ENCODE assay signal across 22 mouse cellular contexts in the genomic region with DNA sequence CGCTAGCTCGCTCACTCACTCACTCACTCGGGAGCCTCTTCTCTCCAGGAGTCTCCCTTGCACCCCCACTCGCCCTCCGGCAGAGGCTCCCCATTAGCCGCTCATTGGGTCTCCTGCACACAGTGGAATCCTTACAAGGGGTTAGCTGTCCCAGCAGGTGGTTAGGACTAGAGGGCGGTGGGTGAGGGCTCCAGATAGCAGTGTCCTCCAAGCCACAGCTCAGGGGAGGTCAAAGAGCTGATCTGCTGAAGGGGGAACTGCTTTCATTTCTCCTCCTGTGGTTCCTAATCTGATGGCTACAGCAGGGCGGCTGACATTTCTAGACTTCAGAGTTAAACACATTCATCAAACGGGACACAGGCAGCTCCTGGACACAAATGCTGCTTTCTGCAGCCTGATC. TPM values are rescaled to one million over a fixed set of nuclear protein-coding genes. Genes with fewer than 3 reads are reported as not detected.
A peak's percentile ranks its signal among the peaks of the same experiment; 100 is the strongest.
DNase-seq lines count a peak whose midpoint lies in the region; ATAC-seq and TF ChIP-seq lines count a peak whose summit lies in the region.
"Had no signal": no experiment of that assay in that cellular context is flagged by ENCODE, and none has a peak within 500 bp of the region (broad histone marks: within the 10 kb centered on the region; RNA-seq: fewer than 3 reads in every experiment).

No protein-coding gene starts in this region.

- intact Hi-C loops in gastrocnemius, adult 2 months (cut with DNase I), result no loop called here

- H3K4me3 ChIP-seq in gastrocnemius, adult 2 months, result peak overlapping the region; percentile 15; the same call in 1 of the 2 replicates
- no peak overlapping the region for H3K4me3 ChIP-seq in limb, embryonic 13.5 days
- no peak overlapping the region for H3K4me3 ChIP-seq in limb, embryonic 10.5 days
- H3K4me3 ChIP-seq in bone marrow macrophage, adult 2 months (ENCODE audit: insufficient read depth, low read length), result peak overlapping the region; percentile 23
- peak overlapping the region; percentile 76 for H3K4me3 ChIP-seq in megakaryocyte, embryonic 14.5 days (replicated peaks)
- H3K4me3 ChIP-seq: embryonic facial prominence, embryonic 12.5 days; heart, embryonic 15.5 days; hindbrain, embryonic 13.5 days; left cerebral cortex, adult 2 months; stomach, embryonic 15.5 days had no signal

- no peak for ATAC-seq in limb, embryonic 13.5 days (ENCODE audit: low FRiP score, low read depth)
- ATAC-seq: intestine, embryonic 16.5 days; midbrain, embryonic 16.5 days had no signal

- no peaks in the 10 kb centered on the region for H3K9me3 ChIP-seq in limb, embryonic 13.5 days
- H3K9me3 ChIP-seq in limb, embryonic 10.5 days (replicated peaks), result no peaks in the 10 kb centered on the region
- H3K9me3 ChIP-seq in megakaryocyte, embryonic 14.5 days, result peaks cover 17% of the 10 kb centered on the region
- H3K9me3 ChIP-seq: embryonic facial prominence, embryonic 12.5 days; heart, embryonic 15.5 days; stomach, embryonic 15.5 days had no signal

- no peak for DNase-seq in gastrocnemius, adult 2 months
- no peak for DNase-seq in gastrocnemius, postnatal 25 days
- no peak for DNase-seq in limb, embryonic 10.5 days (ENCODE audit: low spot score)
- no peak for DNase-seq in ovary, adult 18-20 months (ENCODE audit: low spot score)
- no peak for DNase-seq in neural tube, embryonic 10.5 days (ENCODE audit: extremely low spot score, low spot score)
- DNase-seq: adrenal gland, postnatal 10 days; cerebellum, adult 18-20 months; gastrocnemius, postnatal 10 days; lung, adult 18-20 months; spleen, adult 18-20 months had no signal

- no peak overlapping the region for H3K4me2 ChIP-seq in limb, embryonic 13.5 days (replicated peaks)
- H3K4me2 ChIP-seq: embryonic facial prominence, embryonic 12.5 days; heart, embryonic 15.5 days; hindbrain, embryonic 13.5 days; stomach, embryonic 15.5 days had no signal

- no peak for TF ChIP-seq POLR2A in bone marrow macrophage, adult 2 months (IDR thresholded peaks at IDR 0.05; ENCODE audit: borderline replicate concordance, low read depth, low read length)

- TF ChIP-seq CTCF in gastrocnemius, adult 2 months (IDR thresholded peaks at IDR 0.05), result no peak
- no peak for TF ChIP-seq CTCF in bone marrow macrophage, adult 2 months (IDR thresholded peaks at IDR 0.05; ENCODE audit: low read depth, low read length)

- WGBS in limb, embryonic 13.5 days, result 28% methylated on average over 9 of the region's 9 CpGs
- WGBS in limb, embryonic 10.5 days, result 45% methylated on average over 9 of the region's 9 CpGs

- 0 out of 2 replicates have a peak, but pooled peaks cover 5% of the 10 kb centered on the region for H3K4me1 ChIP-seq in limb, embryonic 13.5 days
- peaks cover 30% of the 10 kb centered on the region for H3K4me1 ChIP-seq in limb, embryonic 10.5 days
- no peaks in the 10 kb centered on the region for H3K4me1 ChIP-seq in bone marrow macrophage, adult 2 months (ENCODE audit: control insufficient read depth, insufficient read depth, low read length)
- H3K4me1 ChIP-seq in megakaryocyte, embryonic 14.5 days, result peaks cover 38% of the 10 kb centered on the region
- H3K4me1 ChIP-seq: embryonic facial prominence, embryonic 12.5 days; heart, embryonic 15.5 days had no signal

- H3K27ac ChIP-seq in gastrocnemius, adult 2 months, result no peak overlapping the region
- no peak overlapping the region for H3K27ac ChIP-seq in limb, embryonic 13.5 days
- H3K27ac ChIP-seq in limb, embryonic 10.5 days, result no peak overlapping the region
- H3K27ac ChIP-seq in bone marrow macrophage, adult 2 months (ENCODE audit: insufficient read depth, low read depth, low read length), result no peak overlapping the region
- H3K27ac ChIP-seq: embryonic facial prominence, embryonic 12.5 days; heart, embryonic 15.5 days; hindbrain, embryonic 13.5 days; kidney, postnatal 0 days; left cerebral cortex, adult 2 months; stomach, embryonic 15.5 days had no signal

- H3K9ac ChIP-seq in limb, embryonic 13.5 days, result peak overlapping the region; percentile 13; the same call in 1 of the 2 replicates
- H3K9ac ChIP-seq: embryonic facial prominence, embryonic 12.5 days; heart, embryonic 15.5 days; hindbrain, embryonic 13.5 days; stomach, embryonic 15.5 days had no signal

- no peaks in the 10 kb centered on the region for H3K36me3 ChIP-seq in limb, embryonic 13.5 days
- no peaks in the 10 kb centered on the region; the same call in 1 of the 2 replicates for H3K36me3 ChIP-seq in limb, embryonic 10.5 days
- no peaks in the 10 kb centered on the region for H3K36me3 ChIP-seq in megakaryocyte, embryonic 14.5 days (replicated peaks; ENCODE audit: low read length)
- H3K36me3 ChIP-seq: embryonic facial prominence, embryonic 12.5 days; heart, embryonic 15.5 days; hindbrain, embryonic 13.5 days; stomach, embryonic 15.5 days had no signal

- H3K27me3 ChIP-seq in limb, embryonic 13.5 days, result peaks cover 69% of the 10 kb centered on the region
- peaks cover 94% of the 10 kb centered on the region for H3K27me3 ChIP-seq in limb, embryonic 10.5 days (ENCODE audit: low read depth, poor library complexity, severe bottlenecking)
- peaks cover 91% of the 10 kb centered on the region for H3K27me3 ChIP-seq in megakaryocyte, embryonic 14.5 days (replicated peaks)

RNA-seq across cellular contexts. Expression of gene Kcng1, which starts 8.1 kb away (rescaled TPM):
- total RNA-seq in gastrocnemius, adult 2 months (2021), result under 1 TPM in 1 of 2 experiments, not detected in 1; 0.39 TPM
- total RNA-seq in gastrocnemius, postnatal 25 days (2021), result under 1 TPM; 0.21 to 0.26 TPM
- polyA plus RNA-seq in limb, embryonic 13.5 days (2015; fragmentation: Nextera tagmentation; extraction: Ambion mirVana), result 1.3 and 1.8 TPM in 2 replicates
- polyA plus RNA-seq in limb, embryonic 10.5 days (2016; fragmentation: Nextera tagmentation; extraction: Ambion mirVana), result 1.4 and 2.3 TPM in 2 replicates
- polyA plus RNA-seq in bone marrow macrophage, adult 2 months (2012; ENCODE audit: insufficient read depth, insufficient read length, missing spikeins), result not detected in 2 replicates
- polyA plus RNA-seq in megakaryocyte, embryonic 14.5 days (2012; ENCODE audit: insufficient read depth, low replicate concordance), result 0.03 TPM in 1 of 2 replicates, not detected in the other
- polyA plus RNA-seq: thymus, postnatal 0 days had no signal

RNA-seq across cellular contexts. Expression of gene Mocs3, which starts 43.0 kb away (rescaled TPM):
- total RNA-seq in gastrocnemius, adult 2 months (2021), result 1 to 10 TPM; 4.0 to 4.7 TPM
- total RNA-seq in gastrocnemius, postnatal 25 days (2021), result 1 to 10 TPM; 3.9 to 4.0 TPM
- polyA plus RNA-seq in limb, embryonic 13.5 days (2015; fragmentation: Nextera tagmentation; extraction: Ambion mirVana), result 6.7 and 7.0 TPM in 2 replicates
- 6.3 and 7.4 TPM in 2 replicates for polyA plus RNA-seq in limb, embryonic 10.5 days (2016; fragmentation: Nextera tagmentation; extraction: Ambion mirVana)
- polyA plus RNA-seq in bone marrow macrophage, adult 2 months (2012; ENCODE audit: insufficient read depth, insufficient read length, missing spikeins), result 5.3 and 6.5 TPM in 2 replicates
- polyA plus RNA-seq in megakaryocyte, embryonic 14.5 days (2012; ENCODE audit: insufficient read depth, low replicate concordance), result 10.5 and 36.4 TPM in 2 replicates

RNA-seq across cellular contexts. Expression of gene Dpm1, which starts 43.0 kb away (rescaled TPM):
- 10 to 100 TPM; 71.4 to 81.4 TPM for total RNA-seq in gastrocnemius, adult 2 months (2021)
- total RNA-seq in gastrocnemius, postnatal 25 days (2021), result 10 to 100 TPM; 70.2 to 73.6 TPM
- polyA plus RNA-seq in limb, embryonic 13.5 days (2015; fragmentation: Nextera tagmentation; extraction: Ambion mirVana), result 85.3 and 91.5 TPM in 2 replicates
- polyA plus RNA-seq in limb, embryonic 10.5 days (2016; fragmentation: Nextera tagmentation; extraction: Ambion mirVana), result 58.3 and 60.7 TPM in 2 replicates
- 94.1 and 124 TPM in 2 replicates for polyA plus RNA-seq in bone marrow macrophage, adult 2 months (2012; ENCODE audit: insufficient read depth, insufficient read length, missing spikeins)
- 34.7 and 155 TPM in 2 replicates for polyA plus RNA-seq in megakaryocyte, embryonic 14.5 days (2012; ENCODE audit: insufficient read depth, low replicate concordance)

RNA-seq across cellular contexts. Expression of gene Gm20716, which starts 43.2 kb away (rescaled TPM):
- 10 to 100 TPM; 10.1 to 13.0 TPM for total RNA-seq in gastrocnemius, adult 2 months (2021)
- 1 to 10 TPM; 8.2 to 9.1 TPM for total RNA-seq in gastrocnemius, postnatal 25 days (2021)
- polyA plus RNA-seq in limb, embryonic 13.5 days (2015; fragmentation: Nextera tagmentation; extraction: Ambion mirVana), result 24.5 and 27.1 TPM in 2 replicates
- 18.4 and 22.2 TPM in 2 replicates for polyA plus RNA-seq in limb, embryonic 10.5 days (2016; fragmentation: Nextera tagmentation; extraction: Ambion mirVana)
- polyA plus RNA-seq in bone marrow macrophage, adult 2 months (2012; ENCODE audit: insufficient read depth, insufficient read length, missing spikeins), result 33.3 and 35.3 TPM in 2 replicates
- not detected in 2 replicates for polyA plus RNA-seq in megakaryocyte, embryonic 14.5 days (2012; ENCODE audit: insufficient read depth, low replicate concordance)

Comparison
In these comparisons a context has a peak if more than half of its experiments do, and no peak if none do; other contexts are left out.
1. H3K4me3 ChIP-seq: peak in gastrocnemius, adult 2 months (single experiment), bone marrow macrophage, adult 2 months (single experiment) and megakaryocyte, embryonic 14.5 days (single experiment); none in limb, embryonic 13.5 days (single experiment) and limb, embryonic 10.5 days (single experiment).